Mouse (Mus musculus) intestine, embryonic 15.5 days (tissue): ENCODE measurements around the gene Hes7. TPM values are rescaled to one million over a fixed set of nuclear protein-coding genes. Genes with fewer than 3 reads are reported as not detected.

Source experiments
- ATAC-seq: fragments of 200-750 bp; cut with Nextera tagmentation; 2 replicates; pipeline ENCODE4 v1.8.0; 2017; ENCODE audit warnings: moderate TSS enrichment, moderate library complexity
- H3K27ac ChIP-seq: fragments of 300-500 bp; sonication (generic); 2 replicates; pipeline ENCODE4 v1.5.1; 2015; ENCODE audit warnings: mild to moderate bottlenecking, inconsistent platforms
- H3K27me3 ChIP-seq: fragments of 300-500 bp; sonication (generic); replicated peaks from 2 replicates; pipeline ENCODE4 v1.6.1; 2015; ENCODE audit warnings: inconsistent platforms
- H3K36me3 ChIP-seq: fragments of 300-500 bp; sonication (generic); 2 replicates; pipeline ENCODE4 v1.6.1; 2015; ENCODE audit warnings: inconsistent platforms
- H3K4me1 ChIP-seq: fragments of 300-500 bp; sonication (generic); replicated peaks from 2 replicates; pipeline ENCODE4 v1.6.1; 2015; ENCODE audit warnings: inconsistent platforms
- H3K4me2 ChIP-seq: fragments of 300-500 bp; sonication (generic); replicated peaks from 2 replicates; pipeline ENCODE4 v1.6.1; 2015; ENCODE audit warnings: mild to moderate bottlenecking, inconsistent platforms
- H3K4me3 ChIP-seq: fragments of 300-500 bp; sonication (generic); replicated peaks from 2 replicates; pipeline ENCODE4 v1.5.1; 2015; ENCODE audit warnings: inconsistent platforms
- H3K9ac ChIP-seq: fragments of 300-500 bp; sonication (generic); 2 replicates; pipeline ENCODE4 v1.6.1; 2015; ENCODE audit warnings: inconsistent platforms
- H3K9me3 ChIP-seq: fragments of 300-500 bp; sonication (generic); 2 replicates; pipeline ENCODE4 v1.6.1; 2016; ENCODE audit warnings: inconsistent platforms
- WGBS: fragments of 180-500 bp; shearing (Covaris S2); methylation state at CpG from one replicate; pipeline ENCODE4 v1.1.7; 2015; 5-methylcytosine and 5-hydroxymethylcytosine counted together
- polyA plus RNA-seq: library from polyadenylated mRNA; unstranded; fragments of >200 nt; fragmentation: Nextera tagmentation; extraction: Ambion mirVana; gene quantifications from 2 replicates; pipeline ENCODE4 v1.2.1, GENCODE M21; 2015

The Hes7 gene
- polyA plus RNA-seq, 1 experiment from 2014 or later, result 0.70 TPM

DNA sequence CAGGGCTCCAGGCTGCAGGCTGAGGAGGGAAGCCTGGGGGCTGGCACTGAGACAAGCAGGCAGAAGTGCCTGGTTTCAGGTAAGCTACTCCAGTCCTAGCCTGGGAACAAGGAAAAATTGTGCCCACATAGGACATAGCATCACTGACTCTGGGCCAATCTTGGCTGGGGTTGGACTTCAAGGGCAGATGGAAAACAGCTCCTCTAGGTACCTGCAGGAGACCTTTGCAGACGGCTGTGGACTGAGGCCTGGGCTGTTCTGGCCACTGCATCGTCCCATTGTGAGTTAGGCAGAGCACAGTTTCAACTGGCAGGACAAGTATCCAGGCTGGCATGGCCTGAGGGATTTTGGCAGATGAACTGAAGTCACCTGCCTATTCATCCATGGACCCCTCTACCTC is 14.4 kb upstream of the Hes7 start:
- Histone ChIP-seq H3K4me1 (0 out of 2 replicates have a peak, but pooled peaks cover 11% of the 10 kb centered on the region), H3K4me3 (no peak overlapping the region), H3K9me3 (no peaks in the 10 kb centered on the region), H3K9ac (no peak overlapping the region), H3K27me3 (no peaks in the 10 kb centered on the region), H3K27ac (no peak overlapping the region), H3K4me2 (no peak overlapping the region), H3K36me3 (peaks cover 75% of the 10 kb centered on the region)
- WGBS, result 82% methylated on average over 2 of the region's 2 CpGs
- ATAC-seq, result no peak

DNA sequence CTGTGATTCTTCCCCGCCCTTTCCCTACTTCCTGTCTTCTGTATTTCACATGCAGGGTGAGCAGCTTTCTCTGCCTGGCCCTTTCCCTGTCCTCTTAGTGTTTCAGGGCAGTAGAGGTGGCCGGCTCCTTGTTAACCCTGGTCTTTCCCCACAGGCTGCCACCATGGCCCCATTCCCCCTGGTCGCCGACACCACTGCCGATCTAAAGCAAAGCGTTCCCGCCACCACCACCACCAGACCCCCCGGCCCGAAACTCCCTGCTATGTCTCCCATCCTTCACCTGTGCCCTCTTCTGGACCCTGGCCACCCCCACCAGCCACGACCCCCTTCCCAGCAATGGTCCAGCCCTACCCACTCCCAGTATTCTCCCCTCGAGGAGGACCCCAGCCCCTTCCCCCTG is 13.9 kb upstream of the Hes7 start:
- Histone ChIP-seq H3K4me3 (no peak overlapping the region), H3K9me3 (no peaks in the 10 kb centered on the region), H3K27me3 (no peaks in the 10 kb centered on the region), H3K9ac (no peak overlapping the region), H3K4me2 (no peak overlapping the region), H3K36me3 (peaks cover 70% of the 10 kb centered on the region), H3K27ac (no peak overlapping the region), H3K4me1 (0 out of 2 replicates have a peak, but pooled peaks cover 11% of the 10 kb centered on the region)
- no peak for ATAC-seq
- 88% methylated on average over 11 of the region's 11 CpGs for WGBS

DNA sequence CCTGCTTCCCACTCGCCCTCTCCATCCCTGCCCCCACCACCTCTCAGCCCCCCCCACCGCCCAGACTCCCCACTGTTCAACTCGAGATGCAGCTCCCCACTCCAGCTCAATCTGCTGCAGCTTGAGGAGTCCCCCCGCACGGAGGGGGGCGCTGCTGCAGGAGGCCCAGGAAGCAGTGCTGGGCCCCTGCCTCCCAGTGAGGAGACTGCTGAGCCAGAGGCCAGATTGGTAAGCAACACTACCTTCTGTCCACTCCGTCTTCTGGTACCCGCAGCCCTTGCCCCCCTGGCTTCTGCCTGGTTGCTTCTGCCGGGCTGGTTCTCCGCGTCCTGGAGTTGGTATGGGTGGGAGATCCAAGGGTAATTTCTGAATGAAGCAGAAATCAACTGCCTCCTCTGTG is 13.4 kb upstream of the Hes7 start:
- no peak overlapping the region for H3K9ac ChIP-seq
- no peaks in the 10 kb centered on the region for H3K27me3 ChIP-seq
- no peaks in the 10 kb centered on the region for H3K9me3 ChIP-seq
- H3K4me3 ChIP-seq, result no peak overlapping the region
- peaks cover 67% of the 10 kb centered on the region for H3K36me3 ChIP-seq
- no peak overlapping the region for H3K4me2 ChIP-seq
- no peak for ATAC-seq
- 0 out of 2 replicates have a peak, but pooled peaks cover 11% of the 10 kb centered on the region for H3K4me1 ChIP-seq
- H3K27ac ChIP-seq, result no peak overlapping the region
- WGBS, result 88% methylated on average over 11 of the region's 11 CpGs

DNA sequence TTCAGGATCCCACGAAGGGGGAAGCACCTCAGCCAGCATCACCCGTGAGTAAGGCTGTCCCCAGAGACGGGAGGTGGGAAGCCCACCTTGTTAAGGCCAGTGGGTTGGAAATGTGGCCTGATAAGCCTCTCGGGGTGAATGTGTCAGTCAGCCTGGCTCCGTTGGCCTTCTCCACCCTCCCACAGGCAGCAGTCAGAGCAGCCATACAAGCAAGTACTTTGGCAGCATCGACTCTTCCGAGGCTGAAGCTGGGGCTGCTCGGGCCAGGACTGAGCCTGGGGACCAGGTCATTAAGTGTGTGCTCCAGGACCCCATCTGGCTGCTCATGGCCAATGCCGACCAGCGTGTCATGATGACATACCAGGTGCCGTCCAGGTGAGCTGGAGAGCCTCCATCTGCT is 12.5 kb upstream of the Hes7 start:
- no peak overlapping the region for H3K27ac ChIP-seq
- H3K9ac ChIP-seq, result no peak overlapping the region
- H3K36me3 ChIP-seq, result peaks cover 58% of the 10 kb centered on the region
- no peak overlapping the region for H3K4me2 ChIP-seq
- H3K4me1 ChIP-seq, result 0 out of 2 replicates have a peak, but pooled peaks cover 11% of the 10 kb centered on the region
- 86% methylated on average over 11 of the region's 11 CpGs for WGBS
- no peaks in the 10 kb centered on the region for H3K9me3 ChIP-seq
- no peak overlapping the region for H3K4me3 ChIP-seq
- H3K27me3 ChIP-seq, result no peaks in the 10 kb centered on the region
- no peak for ATAC-seq

DNA sequence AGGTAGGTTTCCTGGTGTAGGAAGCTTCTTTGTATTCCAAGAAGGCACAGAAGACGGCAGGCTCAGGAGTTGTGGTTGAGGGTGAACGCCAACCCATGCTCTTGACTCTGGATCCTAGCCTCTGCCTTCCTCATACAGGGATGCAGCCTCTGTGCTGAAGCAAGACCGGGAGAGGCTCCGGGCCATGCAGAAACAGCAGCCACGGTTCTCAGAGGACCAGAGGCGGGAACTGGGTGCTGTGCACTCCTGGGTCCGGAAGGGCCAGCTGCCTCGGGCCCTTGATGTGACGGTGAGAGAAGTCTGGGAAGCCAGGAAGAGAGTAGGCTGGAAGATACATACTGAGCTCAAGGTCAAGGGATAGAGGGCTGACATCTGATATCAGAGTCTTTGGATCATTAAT is 12.0 kb upstream of the Hes7 start:
- Histone ChIP-seq H3K27me3 (no peaks in the 10 kb centered on the region), H3K9ac (no peak overlapping the region), H3K27ac (no peak overlapping the region), H3K4me1 (0 out of 2 replicates have a peak, but pooled peaks cover 11% of the 10 kb centered on the region), H3K36me3 (peaks cover 53% of the 10 kb centered on the region), H3K9me3 (no peaks in the 10 kb centered on the region), H3K4me3 (no peak overlapping the region), H3K4me2 (no peak overlapping the region)
- ATAC-seq, result no peak
- WGBS, result 92% methylated on average over 9 of the region's 9 CpGs

DNA sequence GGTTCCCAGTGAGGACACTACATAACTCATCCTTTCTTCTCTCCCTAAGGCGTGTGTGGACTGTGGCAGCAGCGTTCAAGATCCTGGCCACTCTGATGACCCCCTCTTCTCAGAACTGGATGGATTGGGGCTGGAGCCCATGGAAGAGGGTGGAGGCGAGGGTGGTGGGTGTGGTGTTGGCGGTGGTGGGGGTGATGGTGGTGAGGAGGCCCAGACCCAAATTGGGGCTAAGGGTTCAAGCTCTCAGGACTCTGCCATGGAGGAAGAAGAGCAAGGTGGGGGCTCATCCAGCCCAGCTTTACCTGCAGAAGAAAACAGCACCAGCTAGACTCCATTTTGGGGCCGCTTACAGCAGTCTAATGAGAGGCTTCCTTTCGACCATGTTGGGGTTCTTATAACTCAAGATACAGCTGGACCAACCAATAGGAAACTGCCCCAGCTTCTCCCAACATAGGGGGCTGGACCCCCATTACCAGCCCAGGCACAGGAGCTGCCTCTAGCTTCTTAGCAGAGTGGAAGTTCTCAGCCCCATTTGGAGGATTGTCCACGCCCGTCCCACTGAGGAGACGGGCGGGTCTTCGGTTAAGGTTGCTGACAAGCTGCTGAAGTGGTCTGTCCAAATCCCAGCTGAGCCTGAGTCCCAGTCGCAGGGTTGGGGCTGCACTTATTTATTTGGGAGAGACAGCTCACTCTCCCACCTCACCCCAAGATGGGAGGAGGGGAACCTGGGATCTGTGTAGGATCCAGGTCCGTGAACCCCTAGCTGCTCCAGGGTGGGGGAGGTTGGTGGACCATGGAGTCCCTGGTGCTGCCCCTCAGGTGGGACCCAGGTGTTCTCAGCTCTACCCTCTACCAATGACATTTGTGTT is 10.9 kb upstream of the Hes7 start:
- Histone ChIP-seq H3K27me3 (no peaks in the 10 kb centered on the region), H3K4me3 (no peak overlapping the region), H3K4me1 (0 out of 2 replicates have a peak, but pooled peaks cover 11% of the 10 kb centered on the region), H3K36me3 (peaks cover 43% of the 10 kb centered on the region), H3K9me3 (no peaks in the 10 kb centered on the region), H3K4me2 (no peak overlapping the region), H3K27ac (no peak overlapping the region), H3K9ac (no peak overlapping the region)
- 84% methylated on average over 13 of the region's 13 CpGs for WGBS
- ATAC-seq, result no peak

DNA sequence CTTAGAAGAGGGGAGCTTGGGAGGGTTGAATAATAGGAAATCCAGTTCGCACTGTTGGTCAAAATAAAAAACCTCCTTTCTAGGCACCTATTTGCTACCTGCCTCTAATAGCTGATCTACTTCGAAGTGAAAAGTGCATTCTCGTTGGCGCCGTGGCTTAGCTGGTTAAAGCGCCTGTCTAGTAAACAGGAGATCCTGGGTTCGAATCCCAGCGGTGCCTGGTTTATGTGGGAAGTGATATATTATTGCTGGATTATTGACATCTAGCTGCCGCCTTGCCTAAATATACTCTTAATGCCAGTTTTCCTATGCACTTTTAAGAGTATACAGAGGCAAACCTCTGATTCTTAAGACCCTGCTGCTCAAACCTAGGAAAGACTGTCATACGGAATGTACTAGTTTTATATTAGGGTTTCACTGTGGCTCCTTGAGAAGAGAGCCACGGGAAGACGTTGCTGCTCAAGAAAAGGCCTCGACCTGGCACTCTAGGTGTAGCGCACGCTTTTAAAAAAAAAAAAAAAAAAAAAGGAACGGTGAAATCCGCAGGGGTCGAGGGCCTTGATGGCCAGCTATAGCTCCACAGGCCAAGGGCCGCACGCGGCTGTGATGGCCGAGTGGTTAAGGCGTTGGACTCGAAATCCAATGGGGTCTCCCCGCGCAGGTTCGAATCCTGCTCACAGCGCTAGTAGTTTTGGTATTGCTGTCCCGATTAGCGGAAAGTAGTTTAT is 9.7 kb upstream of the Hes7 start:
- H3K27me3 ChIP-seq, result no peaks in the 10 kb centered on the region
- H3K4me2 ChIP-seq, result peak overlapping the region; percentile 58
- H3K9ac ChIP-seq, result peak overlapping the region; percentile 29; the same call in 1 of the 2 replicates
- 0 out of 2 replicates have a peak overlapping the region, but pooled peaks have one; percentile 11 for H3K27ac ChIP-seq
- peaks cover 33% of the 10 kb centered on the region for H3K36me3 ChIP-seq
- H3K4me3 ChIP-seq, result peak overlapping the region; percentile 37
- peak; percentile 81 for ATAC-seq
- H3K4me1 ChIP-seq, result 0 out of 2 replicates have a peak, but pooled peaks cover 11% of the 10 kb centered on the region
- 1% methylated on average over 30 of the region's 30 CpGs for WGBS
- H3K9me3 ChIP-seq, result no peaks in the 10 kb centered on the region

DNA sequence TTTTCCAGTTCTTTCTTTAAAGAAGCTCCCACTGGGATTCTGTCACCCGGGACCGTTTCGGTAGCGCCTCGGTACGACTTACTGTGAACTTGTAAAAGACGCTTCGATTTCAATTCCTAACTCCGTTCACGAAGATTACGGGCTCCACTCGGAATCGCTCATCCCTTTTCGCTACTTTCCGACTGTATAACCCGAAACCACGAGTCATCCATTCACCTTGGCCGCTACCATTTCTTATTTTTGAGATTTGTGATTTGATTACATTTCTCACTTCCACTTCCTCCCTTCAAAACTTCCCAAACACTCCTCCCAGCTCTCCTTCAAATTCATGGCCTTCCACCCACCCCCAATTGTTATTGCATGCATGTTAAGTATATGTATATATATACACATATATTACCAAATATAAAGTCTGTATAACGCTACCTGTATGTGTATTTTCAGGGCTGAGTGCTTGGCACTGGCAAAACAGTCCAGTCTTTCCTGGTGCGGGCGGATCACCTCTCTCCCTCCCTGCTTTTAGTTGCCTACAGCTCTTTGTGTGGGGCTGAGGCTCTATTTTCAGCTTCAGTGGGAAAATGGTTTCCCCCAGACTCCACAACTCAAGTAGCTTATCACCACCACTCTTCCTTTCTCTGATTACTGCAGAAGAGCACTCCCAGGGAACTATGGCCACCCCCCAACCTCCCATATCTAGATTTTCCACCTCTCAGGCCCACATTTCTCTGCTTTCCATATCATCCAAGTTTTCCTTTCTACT is 9.0 kb upstream of the Hes7 start:
- ATAC-seq, result peak; percentile 18; the same call in 1 of the 2 replicates
- Histone ChIP-seq H3K4me2 (peak overlapping the region; percentile 58), H3K27me3 (no peaks in the 10 kb centered on the region), H3K27ac (no peak overlapping the region), H3K9ac (peak overlapping the region; percentile 29; the same call in 1 of the 2 replicates), H3K36me3 (peaks cover 25% of the 10 kb centered on the region), H3K9me3 (no peaks in the 10 kb centered on the region), H3K4me3 (peak overlapping the region; percentile 37), H3K4me1 (0 out of 2 replicates have a peak, but pooled peaks cover 11% of the 10 kb centered on the region)
- 10% methylated on average over 21 of the region's 21 CpGs for WGBS

DNA sequence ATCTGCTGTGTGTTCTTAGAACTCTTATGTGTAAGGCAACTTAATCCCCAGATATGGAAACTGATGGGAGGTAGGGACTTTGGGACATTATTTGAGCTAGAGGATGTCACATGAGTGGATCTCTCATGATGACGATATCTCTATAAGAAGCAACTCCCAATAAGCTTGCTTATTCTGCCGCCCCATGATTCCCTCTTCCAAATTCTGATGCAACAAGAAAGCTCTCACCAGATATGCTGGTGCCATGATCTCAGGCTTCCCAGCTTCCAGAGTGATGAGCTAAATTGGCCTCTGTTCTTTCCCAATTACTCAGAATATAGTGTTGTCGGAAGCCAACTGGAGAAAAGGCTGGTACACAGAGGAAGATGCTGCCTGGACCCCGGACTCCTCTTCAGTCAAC is 8.3 kb upstream of the Hes7 start:
- H3K4me3 ChIP-seq, result no peak overlapping the region
- H3K27me3 ChIP-seq, result no peaks in the 10 kb centered on the region
- H3K9me3 ChIP-seq, result no peaks in the 10 kb centered on the region
- H3K27ac ChIP-seq, result no peak overlapping the region
- H3K4me1 ChIP-seq, result 0 out of 2 replicates have a peak, but pooled peaks cover 12% of the 10 kb centered on the region
- 61% methylated on average over 4 of the region's 4 CpGs for WGBS
- H3K9ac ChIP-seq, result no peak overlapping the region
- peaks cover 19% of the 10 kb centered on the region for H3K36me3 ChIP-seq
- no peak for ATAC-seq
- H3K4me2 ChIP-seq, result no peak overlapping the region

DNA sequence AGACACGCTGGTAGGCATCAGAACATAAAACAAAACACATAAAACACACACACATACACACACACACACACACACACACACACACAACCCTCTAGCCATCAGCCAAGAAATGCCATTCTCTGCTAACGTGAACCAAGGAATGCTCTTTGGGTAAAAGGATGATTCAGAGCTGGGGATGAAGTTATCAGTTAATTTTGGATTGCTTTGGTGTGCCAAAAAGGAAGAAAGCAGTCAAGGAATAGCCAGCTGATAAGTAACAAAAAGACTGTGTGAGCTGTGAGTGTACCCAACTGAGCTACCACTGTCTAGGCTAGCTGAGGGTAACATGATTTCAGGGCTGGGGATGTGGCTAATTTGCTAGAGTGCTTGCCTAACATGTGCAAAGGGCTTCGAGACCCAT is 6.2 kb upstream of the Hes7 start:
- H3K9me3 ChIP-seq, result no peaks in the 10 kb centered on the region
- 71% methylated on average over 3 of the region's 3 CpGs for WGBS
- ATAC-seq, result no peak

DNA sequence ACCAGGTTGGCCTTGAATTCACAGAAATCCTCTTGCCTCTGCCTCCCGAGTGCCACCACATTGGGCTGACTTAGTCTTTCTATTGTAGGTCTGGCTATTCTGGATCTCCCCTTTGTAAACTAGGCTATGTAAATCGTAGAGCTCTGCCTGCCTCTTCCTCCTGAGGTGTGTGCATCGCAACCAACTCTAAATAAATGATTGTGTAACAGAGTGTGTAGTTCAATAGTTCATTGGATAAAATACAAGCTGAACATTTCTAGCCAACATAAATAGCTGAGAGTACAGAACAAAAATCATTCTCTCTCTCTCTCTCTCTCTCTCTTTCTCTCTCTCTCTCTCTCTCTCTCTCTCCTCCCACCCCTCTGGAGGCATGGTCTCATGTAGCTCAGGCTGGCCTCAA is 5.6 kb upstream of the Hes7 start:
- H3K27ac ChIP-seq, result no peak overlapping the region
- no peaks in the 10 kb centered on the region for H3K27me3 ChIP-seq
- no peak for ATAC-seq
- H3K4me3 ChIP-seq, result no peak overlapping the region
- no peaks in the 10 kb centered on the region for H3K9me3 ChIP-seq
- H3K36me3 ChIP-seq, result no peaks in the 10 kb centered on the region
- 83% methylated on average over 3 of the region's 3 CpGs for WGBS
- no peak overlapping the region for H3K9ac ChIP-seq
- H3K4me1 ChIP-seq, result peaks cover 21% of the 10 kb centered on the region
- H3K4me2 ChIP-seq, result no peak overlapping the region

More for the DNA sequence above, 6.2 kb upstream of the Hes7 start:
- Histone ChIP-seq H3K27me3 (no peaks in the 10 kb centered on the region), H3K36me3 (peaks cover 2% of the 10 kb centered on the region), H3K4me3 (no peak overlapping the region), H3K9ac (no peak overlapping the region), H3K4me1 (peaks cover 20% of the 10 kb centered on the region), H3K27ac (no peak overlapping the region), H3K4me2 (no peak overlapping the region)

DNA sequence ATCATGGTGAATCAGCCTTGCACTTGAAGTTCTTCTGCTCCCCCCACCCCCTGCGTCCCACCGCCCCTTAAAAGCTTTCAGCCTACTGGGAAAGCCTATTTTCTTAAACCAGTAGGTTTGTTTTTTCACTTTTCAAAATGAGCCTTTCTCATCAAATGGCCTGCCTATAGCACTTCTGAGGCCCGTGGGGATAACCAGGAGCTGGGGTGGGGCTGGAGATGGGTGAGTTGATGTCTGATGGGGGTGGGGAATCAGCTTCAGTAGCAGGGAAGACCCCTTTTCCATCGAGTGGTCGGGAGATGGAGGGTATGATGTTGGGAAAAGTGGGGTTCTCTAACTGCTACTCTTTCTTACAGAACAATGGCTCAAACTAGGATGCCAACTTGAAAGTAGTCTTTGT is 3.4 kb upstream of the Hes7 start:
- Histone ChIP-seq H3K9me3 (no peaks in the 10 kb centered on the region), H3K4me3 (no peak overlapping the region), H3K36me3 (no peaks in the 10 kb centered on the region), H3K27me3 (no peaks in the 10 kb centered on the region), H3K4me1 (peaks cover 35% of the 10 kb centered on the region), H3K4me2 (peak overlapping the region; percentile 86; the same call in 1 of the 2 replicates), H3K9ac (no peak overlapping the region), H3K27ac (no peak overlapping the region)
- WGBS, result 51% methylated on average over 5 of the region's 5 CpGs
- no peak for ATAC-seq
